Mouse (Mus musculus): ENCODE results near the gene Pds5b. TPM values are rescaled to one million over a fixed set of nuclear protein-coding genes. Genes with fewer than 3 reads are reported as not detected.
"Not testable (repeated sequence)": the region's sequence is repeated elsewhere in the genome, so short reads cannot be mapped to it uniquely, and the experiment has no call there.

Gene Pds5b
- polyA plus RNA-seq, 1 experiment from 2014 or later = 39.4 TPM

GRCm38 (mm10) chr5:150711503-150711902 lies 38.0 kb downstream of the Pds5b start:
- no peak overlapping the region for H3K27ac ChIP-seq
- no peaks in the 10 kb centered on the region for H3K27me3 ChIP-seq (ENCODE audit: poor library complexity, severe bottlenecking)
- 93% methylated on average over 4 of the region's 4 CpGs for WGBS
- DNase-seq (ENCODE audit: extremely low spot score, low spot score) = no peak
- H3K4me3 ChIP-seq = no peak overlapping the region
- H3K36me3 ChIP-seq (replicated peaks) = peaks cover 11% of the 10 kb centered on the region; the same call in 1 of the 2 replicates
- no peaks in the 10 kb centered on the region for H3K9me3 ChIP-seq
- H3K4me1 ChIP-seq = no peaks in the 10 kb centered on the region

GRCm38 (mm10) chr5:150713431-150713830 lies 39.9 kb downstream of the Pds5b start:
- Histone ChIP-seq H3K9me3 (no peaks in the 10 kb centered on the region), H3K27ac (no peak overlapping the region), H3K27me3 (ENCODE audit: poor library complexity, severe bottlenecking) (no peaks in the 10 kb centered on the region), H3K36me3 (replicated peaks) (peaks cover 3% of the 10 kb centered on the region; the same call in 1 of the 2 replicates), H3K4me1 (peaks cover 3% of the 10 kb centered on the region; the same call in 1 of the 2 replicates), H3K4me3 (no peak overlapping the region)
- DNase-seq (ENCODE audit: extremely low spot score, low spot score) = no peak

GRCm38 (mm10) chr5:150717775-150718174 lies 44.2 kb downstream of the Pds5b start:
- peaks cover 27% of the 10 kb centered on the region for H3K36me3 ChIP-seq (replicated peaks)
- 17% methylated on average over 4 of the region's 4 CpGs for WGBS
- H3K27ac ChIP-seq = no peak overlapping the region
- H3K27me3 ChIP-seq (ENCODE audit: poor library complexity, severe bottlenecking) = no peaks in the 10 kb centered on the region
- peak; percentile 22 for DNase-seq (ENCODE audit: extremely low spot score, low spot score)
- H3K9me3 ChIP-seq = no peaks in the 10 kb centered on the region
- no peak overlapping the region for H3K4me3 ChIP-seq
- H3K4me1 ChIP-seq = peaks cover 3% of the 10 kb centered on the region; the same call in 1 of the 2 replicates

- no peak overlapping the region for H3K4me3 ChIP-seq
- peaks cover 69% of the 10 kb centered on the region for H3K36me3 ChIP-seq (replicated peaks)
- no peak overlapping the region for H3K27ac ChIP-seq
- no peaks in the 10 kb centered on the region for H3K4me1 ChIP-seq
- no peak for DNase-seq (ENCODE audit: extremely low spot score, low spot score)
- WGBS = 84% methylated on average over 1 of the region's 1 CpGs
- H3K27me3 ChIP-seq (ENCODE audit: poor library complexity, severe bottlenecking) = no peaks in the 10 kb centered on the region
- no peaks in the 10 kb centered on the region for H3K9me3 ChIP-seq
Observed at GRCm38 (mm10) chr5:150724641-150725040, 51.1 kb downstream of the Pds5b start.

- not testable (repeated sequence) for DNase-seq (ENCODE audit: extremely low spot score, low spot score); H3K9me3 ChIP-seq; H3K27me3 ChIP-seq (ENCODE audit: poor library complexity, severe bottlenecking); H3K4me1 ChIP-seq; H3K27ac ChIP-seq; H3K4me3 ChIP-seq
- WGBS = 94% methylated on average over 3 of the region's 3 CpGs
- peaks cover 60% of the 10 kb centered on the region for H3K36me3 ChIP-seq (replicated peaks)
Observed at GRCm38 (mm10) chr5:150737028-150737427, 63.5 kb downstream of the Pds5b start.

GRCm38 (mm10) chr5:150739311-150739710 lies 65.8 kb downstream of the Pds5b start:
- Histone ChIP-seq H3K27ac (no peak overlapping the region), H3K27me3 (ENCODE audit: poor library complexity, severe bottlenecking) (no peaks in the 10 kb centered on the region), H3K9me3 (no peaks in the 10 kb centered on the region), H3K4me1 (peaks cover 4% of the 10 kb centered on the region; the same call in 1 of the 2 replicates), H3K4me3 (no peak overlapping the region), H3K36me3 (replicated peaks) (peaks cover 59% of the 10 kb centered on the region)
- 95% methylated on average over 7 of the region's 7 CpGs for WGBS
- DNase-seq (ENCODE audit: extremely low spot score, low spot score) = no peak

GRCm38 (mm10) chr5:150740597-150740996 lies 67.1 kb downstream of the Pds5b start:
- Histone ChIP-seq H3K36me3 (replicated peaks) (peaks cover 55% of the 10 kb centered on the region), H3K27me3 (ENCODE audit: poor library complexity, severe bottlenecking) (no peaks in the 10 kb centered on the region), H3K27ac (no peak overlapping the region), H3K4me3 (no peak overlapping the region), H3K9me3 (no peaks in the 10 kb centered on the region), H3K4me1 (peaks cover 4% of the 10 kb centered on the region; the same call in 1 of the 2 replicates)
- 33% methylated on average over 1 of the region's 2 CpGs for WGBS
- no peak for DNase-seq (ENCODE audit: extremely low spot score, low spot score)

GRCm38 (mm10) chr5:150756623-150757022 lies 83.1 kb downstream of the Pds5b start:
- WGBS = 97% methylated on average over 5 of the region's 5 CpGs
- peaks cover 78% of the 10 kb centered on the region for H3K36me3 ChIP-seq (replicated peaks)
- no peaks in the 10 kb centered on the region for H3K4me1 ChIP-seq
- H3K9me3 ChIP-seq = no peaks in the 10 kb centered on the region
- H3K27ac ChIP-seq = no peak overlapping the region
- no peak overlapping the region for H3K4me3 ChIP-seq
- no peak for DNase-seq (ENCODE audit: extremely low spot score, low spot score)
- H3K27me3 ChIP-seq (ENCODE audit: poor library complexity, severe bottlenecking) = no peaks in the 10 kb centered on the region

- DNase-seq (ENCODE audit: extremely low spot score, low spot score) = no peak
- peak overlapping the region; percentile 45; the same call in 1 of the 2 replicates for H3K27ac ChIP-seq
- H3K27me3 ChIP-seq (ENCODE audit: poor library complexity, severe bottlenecking) = no peaks in the 10 kb centered on the region
- 28% methylated on average over 5 of the region's 5 CpGs for WGBS
- H3K36me3 ChIP-seq (replicated peaks) = peaks cover 49% of the 10 kb centered on the region
- H3K4me1 ChIP-seq = peaks cover 17% of the 10 kb centered on the region
- H3K9me3 ChIP-seq = no peaks in the 10 kb centered on the region
- no peak overlapping the region for H3K4me3 ChIP-seq
Observed at GRCm38 (mm10) chr5:150772403-150772802, 98.9 kb downstream of the Pds5b start.

- no peak overlapping the region for H3K27ac ChIP-seq
- peaks cover 17% of the 10 kb centered on the region for H3K4me1 ChIP-seq
- H3K27me3 ChIP-seq (ENCODE audit: poor library complexity, severe bottlenecking) = no peaks in the 10 kb centered on the region
- H3K36me3 ChIP-seq (replicated peaks) = peaks cover 49% of the 10 kb centered on the region
- DNase-seq (ENCODE audit: extremely low spot score, low spot score) = no peak
- no peaks in the 10 kb centered on the region for H3K9me3 ChIP-seq
- no peak overlapping the region for H3K4me3 ChIP-seq
Observed at GRCm38 (mm10) chr5:150773083-150773482, 99.5 kb downstream of the Pds5b start.

- WGBS = 96% methylated on average over 4 of the region's 4 CpGs
- Histone ChIP-seq H3K4me1 (no peaks in the 10 kb centered on the region), H3K4me3 (no peak overlapping the region), H3K9me3 (no peaks in the 10 kb centered on the region), H3K27me3 (ENCODE audit: poor library complexity, severe bottlenecking) (no peaks in the 10 kb centered on the region), H3K27ac (no peak overlapping the region), H3K36me3 (replicated peaks) (peaks cover 84% of the 10 kb centered on the region)
- no peak for DNase-seq (ENCODE audit: extremely low spot score, low spot score)
Observed at GRCm38 (mm10) chr5:150788261-150788660, 114.7 kb downstream of the Pds5b start.

GRCm38 (mm10) chr5:150789039-150789438 lies 115.5 kb downstream of the Pds5b start:
- Histone ChIP-seq H3K27ac (no peak overlapping the region), H3K4me3 (no peak overlapping the region), H3K4me1 (no peaks in the 10 kb centered on the region), H3K9me3 (no peaks in the 10 kb centered on the region), H3K36me3 (replicated peaks) (peaks cover 80% of the 10 kb centered on the region), H3K27me3 (ENCODE audit: poor library complexity, severe bottlenecking) (no peaks in the 10 kb centered on the region)
- 95% methylated on average over 2 of the region's 2 CpGs for WGBS
- DNase-seq (ENCODE audit: extremely low spot score, low spot score) = no peak

- H3K36me3 ChIP-seq (replicated peaks) = peaks cover 83% of the 10 kb centered on the region
- WGBS = 96% methylated on average over 6 of the region's 6 CpGs
- DNase-seq (ENCODE audit: extremely low spot score, low spot score) = no peak
- no peaks in the 10 kb centered on the region for H3K4me1 ChIP-seq
- no peak overlapping the region for H3K4me3 ChIP-seq
- H3K27ac ChIP-seq = no peak overlapping the region
- H3K9me3 ChIP-seq = no peaks in the 10 kb centered on the region
- no peaks in the 10 kb centered on the region for H3K27me3 ChIP-seq (ENCODE audit: poor library complexity, severe bottlenecking)
Observed at GRCm38 (mm10) chr5:150794181-150794580, 120.6 kb downstream of the Pds5b start.

- WGBS = 97% methylated on average over 2 of the region's 2 CpGs
- H3K4me1 ChIP-seq = no peaks in the 10 kb centered on the region
- H3K4me3 ChIP-seq = no peak overlapping the region
- no peaks in the 10 kb centered on the region for H3K27me3 ChIP-seq (ENCODE audit: poor library complexity, severe bottlenecking)
- peaks cover 85% of the 10 kb centered on the region for H3K36me3 ChIP-seq (replicated peaks)
- H3K27ac ChIP-seq = no peak overlapping the region
- no peaks in the 10 kb centered on the region for H3K9me3 ChIP-seq
- no peak for DNase-seq (ENCODE audit: extremely low spot score, low spot score)
Observed at GRCm38 (mm10) chr5:150800056-150800455, 126.5 kb downstream of the Pds5b start.

All from forebrain, embryonic 10.5 days (tissue).